8 mouse cellular contexts compared by ENCODE assay signal in the genomic region with DNA sequence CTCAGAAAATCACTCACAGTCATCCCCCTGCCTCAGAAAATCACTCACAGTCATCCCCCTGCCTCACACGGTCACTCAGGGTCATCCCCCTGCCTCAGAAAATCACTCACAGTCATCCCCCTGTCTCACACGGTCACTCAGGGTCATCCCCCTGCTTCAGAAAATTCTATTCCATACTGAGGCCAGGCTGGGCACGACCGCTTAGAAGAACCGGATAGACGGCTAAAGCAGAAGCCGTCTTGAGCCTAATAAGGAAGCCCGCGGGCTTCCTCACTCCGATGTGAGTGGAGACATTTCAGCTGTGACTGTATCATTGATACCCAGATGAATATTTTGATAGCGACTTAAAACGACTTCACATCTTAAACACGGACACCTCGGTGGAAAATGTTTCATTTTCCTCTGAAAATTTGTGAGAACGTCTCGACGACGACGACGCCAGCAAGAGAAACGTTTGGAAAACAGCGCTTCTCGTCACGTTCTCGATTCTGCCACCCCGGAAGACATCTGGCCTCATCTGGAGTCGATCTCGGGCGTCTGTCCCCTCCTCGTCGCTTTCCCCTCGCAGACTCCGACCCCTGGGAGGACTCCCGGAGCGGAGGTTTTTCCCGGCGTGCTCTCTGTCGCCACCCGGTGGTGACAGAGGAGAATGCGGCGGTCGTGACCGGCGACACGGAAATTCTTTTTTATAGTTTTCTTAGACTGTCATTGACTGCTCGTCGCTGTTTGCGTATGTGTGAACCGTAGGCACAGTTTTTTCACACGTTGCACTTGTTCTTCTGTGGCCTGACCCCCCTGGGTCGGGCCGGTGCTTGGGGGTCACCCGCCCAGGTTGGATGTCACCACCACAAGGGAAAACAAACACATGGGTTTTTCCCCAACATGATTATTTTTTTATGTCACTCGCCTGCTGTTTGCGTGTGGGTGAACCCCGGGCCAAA. TPM values are rescaled to one million over a fixed set of nuclear protein-coding genes. Genes with fewer than 3 reads are reported as not detected.
A peak's percentile ranks its signal among the peaks of the same experiment; 100 is the strongest.
DNase-seq lines count a peak whose midpoint lies in the region; ATAC-seq and TF ChIP-seq lines count a peak whose summit lies in the region.
"Not testable (repeated sequence)": the region's sequence is repeated elsewhere in the genome, so short reads cannot be mapped to it uniquely, and the experiment has no call there.

No protein-coding gene starts in this region.

- 53% methylated on average over 56 of the region's 56 CpGs for WGBS in kidney, postnatal 0 days
- WGBS in limb, embryonic 14.5 days: 64% methylated on average over 56 of the region's 56 CpGs

- peak; percentile 56 for DNase-seq in 3T3-L1 (ENCODE audit: low read depth, low spot score)
- DNase-seq in adrenal gland, postnatal 25 days: peak; percentile 71
- peak; percentile 35 for DNase-seq in embryo, embryonic 9.5 days (ENCODE audit: extremely low spot score)
- DNase-seq in heart, adult 11 months: peak; percentile 98
- peak; percentile 27 for DNase-seq in kidney, postnatal 0 days (ENCODE audit: low spot score)
- DNase-seq in limb, embryonic 14.5 days (ENCODE audit: low spot score): peak; percentile 3
- peak; percentile 66 to 77 for DNase-seq in spleen, postnatal 14 days (ENCODE audit: low spot score in 2 of 2)

- not testable (repeated sequence) for ATAC-seq in kidney, postnatal 0 days (replicated peaks; ENCODE audit: low FRiP score, low read depth); limb, embryonic 14.5 days (ENCODE audit: low FRiP score, low read depth)
- peak; percentile 1 for ATAC-seq in monocyte, adult 5-6 weeks (replicated peaks; ENCODE audit: insufficient number of reproducible peaks, low FRiP score, low TSS enrichment, poor library complexity, severe bottlenecking)

- not testable (repeated sequence) for TF ChIP-seq CTCF in kidney, postnatal 0 days (IDR thresholded peaks at IDR 0.05; ENCODE audit: low read depth)

- peaks cover 25% of the 10 kb centered on the region; the same call in 1 of the 2 replicates for H3K9me3 ChIP-seq in kidney, postnatal 0 days (replicated peaks; ENCODE audit: low read length)
- peaks cover 69% of the 10 kb centered on the region for H3K9me3 ChIP-seq in limb, embryonic 14.5 days (ENCODE audit: control insufficient read depth, low read length)

- TF ChIP-seq POLR2A in limb, embryonic 14.5 days (IDR thresholded peaks at IDR 0.05; ENCODE audit: borderline replicate concordance, extremely low read depth, insufficient read depth, insufficient read length): not testable (repeated sequence)

- not testable (repeated sequence) for H3K27me3 ChIP-seq in kidney, postnatal 0 days (ENCODE audit: insufficient read depth, low read length)
- peaks cover 12% of the 10 kb centered on the region; the same call in 1 of the 2 replicates for H3K27me3 ChIP-seq in limb, embryonic 14.5 days (ENCODE audit: control insufficient read depth, insufficient read depth, low read length)

- H3K4me1 ChIP-seq in kidney, postnatal 0 days (replicated peaks; ENCODE audit: insufficient read depth, low read length); limb, embryonic 14.5 days (ENCODE audit: control insufficient read depth, insufficient read depth, low read length): not testable (repeated sequence)

- H3K27ac ChIP-seq in kidney, postnatal 0 days; limb, embryonic 14.5 days (replicated peaks; ENCODE audit: low read depth, low read length): not testable (repeated sequence)

- H3K4me3 ChIP-seq in kidney, postnatal 0 days (replicated peaks; ENCODE audit: low read depth, low read length): not testable (repeated sequence)
- H3K4me3 ChIP-seq in limb, embryonic 14.5 days (replicated peaks; ENCODE audit: low read length): peak overlapping the region; percentile 1; the same call in 1 of the 2 replicates

- H3K4me2 ChIP-seq in kidney, postnatal 0 days (ENCODE audit: low read length): peak overlapping the region; percentile 1; the same call in 1 of the 2 replicates
- H3K4me2 ChIP-seq in limb, embryonic 14.5 days (replicated peaks; ENCODE audit: low read depth, low read length, severe bottlenecking): peak overlapping the region; percentile 3; the same call in 1 of the 2 replicates

- H3K9ac ChIP-seq in kidney, postnatal 0 days (ENCODE audit: low read depth, low read length); limb, embryonic 14.5 days (ENCODE audit: low read depth, low read length, severe bottlenecking): not testable (repeated sequence)

- peaks cover 13% of the 10 kb centered on the region for H3K36me3 ChIP-seq in kidney, postnatal 0 days (ENCODE audit: insufficient read depth, low read length)
- H3K36me3 ChIP-seq in limb, embryonic 14.5 days (ENCODE audit: control insufficient read depth, insufficient read depth, low read length): peaks cover 50% of the 10 kb centered on the region

RNA-seq across cellular contexts. Expression of a gene that starts 19.5 kb away (rescaled TPM):
- 401 and 486 TPM in 2 replicates for total RNA-seq in adrenal gland, postnatal 25 days (2021)
- 41.1 and 106 TPM in 2 replicates for polyA plus RNA-seq in kidney, postnatal 0 days (2015; fragmentation: Nextera tagmentation; extraction: Ambion mirVana)
- 580 and 2,943 TPM in 2 replicates for polyA plus RNA-seq in limb, embryonic 14.5 days (2012; rRNA removed)
- 187 and 412 TPM in 2 replicates for polyA plus RNA-seq in limb, embryonic 14.5 days (2014; fragmentation: Nextera tagmentation; extraction: Ambion mirVana)
- 32.2 to 120 TPM (median 52.2 TPM) in 3 replicates for total RNA-seq in monocyte, adult 5-6 weeks (2017)

Comparison
In these comparisons a context has a peak if more than half of its experiments do, and no peak if none do; other contexts are left out.
1. DNase-seq: peak in every context shown above with its lines; median percentile 98 in heart, adult 11 months; 72 in spleen, postnatal 14 days; 71 in adrenal gland, postnatal 25 days; 56 in 3T3-L1; 35 in embryo, embryonic 9.5 days; 27 in kidney, postnatal 0 days; 3 in limb, embryonic 14.5 days.